Mouse (Mus musculus) olfactory bulb, adult 2 months (tissue): ENCODE measurements at regions not wholly inside any gene's neighbourhood (a gene's known extent, or its start where the extent isn't known, plus 50 kb on each side); places are given as distances from the start of the nearest gene placed in this dataset.

Source experiments
- CTCF ChIP-seq: fragments of 200-500 bp; IDR thresholded peaks from 2 replicates; pipeline ENCODE4 v1.5.1; 2012; ENCODE audit warnings: low read depth, mild to moderate bottlenecking, low read length, moderate library complexity; ENCODE audit not compliant: insufficient read depth
- POLR2A ChIP-seq: fragments of 200-500 bp; IDR thresholded peaks from 2 replicates; pipeline ENCODE4 v1.6.1; 2012; ENCODE audit warnings: mild to moderate bottlenecking, low read depth, low read length, moderate library complexity; ENCODE audit not compliant: insufficient read depth

- TF ChIP-seq POLR2A (no peak), CTCF (no peak)
Observed at GRCm38 (mm10) chr16:78052133-78052532, 249.2 kb upstream of the Cxadr start.
